Mouse (Mus musculus) hindbrain, embryonic 11.5 days (tissue): Measurements from ENCODE around the gene Senp7. TPM values are rescaled to one million over a fixed set of nuclear protein-coding genes. Genes with fewer than 3 reads are reported as not detected.
"Not testable (repeated sequence)": the region's sequence is repeated elsewhere in the genome, so short reads cannot be mapped to it uniquely, and the experiment has no call there.

ENCODE experiments used
- ATAC-seq: fragments of 200-750 bp; cut with Nextera tagmentation; 2 replicates; pipeline ENCODE4 v1.8.0; 2017; ENCODE audit warnings: mild to moderate bottlenecking, moderate TSS enrichment, moderate library complexity; ENCODE audit not compliant: low FRiP score
- DNase-seq: peaks from one replicate; pipeline ENCODE4 v3.0.0-alpha.2; 2015; ENCODE audit warnings: low spot score
- H3K27ac ChIP-seq: fragments of 300-500 bp; sonication (generic); 2 replicates; pipeline ENCODE4 v1.5.1; 2014; ENCODE audit warnings: mild to moderate bottlenecking, low read depth, low read length
- H3K27me3 ChIP-seq: fragments of 300-500 bp; sonication (generic); 2 replicates; pipeline ENCODE4 v1.6.1; 2014; ENCODE audit warnings: mild to moderate bottlenecking, low read length, moderate library complexity, mixed read lengths; ENCODE audit not compliant: control insufficient read depth, insufficient read depth
- H3K36me3 ChIP-seq: fragments of 300-500 bp; sonication (generic); 2 replicates; pipeline ENCODE4 v1.6.1; 2014; ENCODE audit warnings: mild to moderate bottlenecking, low read length, moderate library complexity, mixed read lengths; ENCODE audit not compliant: control insufficient read depth, insufficient read depth
- H3K4me1 ChIP-seq: fragments of 300-500 bp; sonication (generic); replicated peaks from 2 replicates; pipeline ENCODE4 v1.6.1; 2014; ENCODE audit warnings: low read length, mixed read lengths; ENCODE audit not compliant: control insufficient read depth, insufficient read depth
- H3K4me2 ChIP-seq: fragments of 300-500 bp; sonication (generic); replicated peaks from 2 replicates; pipeline ENCODE4 v1.6.1; 2014; ENCODE audit warnings: mild to moderate bottlenecking, low read depth, low read length
- H3K4me3 ChIP-seq: fragments of 300-500 bp; sonication (generic); 2 replicates; pipeline ENCODE4 v1.5.1; 2014; ENCODE audit warnings: low read depth, low read length
- H3K9ac ChIP-seq: fragments of 300-500 bp; sonication (generic); 2 replicates; pipeline ENCODE4 v1.6.1; 2014; ENCODE audit warnings: low read depth, low read length
- H3K9me3 ChIP-seq: fragments of 300-500 bp; sonication (generic); 2 replicates; pipeline ENCODE4 v1.6.1; 2016; ENCODE audit warnings: low read length; ENCODE audit not compliant: control insufficient read depth
- WGBS: fragments of 180-500 bp; shearing (Covaris S2); extraction: QIAGEN DNeasy Blood & Tissue Kit; methylation state at CpG from one replicate; pipeline ENCODE4 v1.1.7; 2014; 5-methylcytosine and 5-hydroxymethylcytosine counted together
- polyA plus RNA-seq: library from polyadenylated mRNA; unstranded; fragments of >200 nt; fragmentation: Nextera tagmentation; extraction: Ambion mirVana; gene quantifications from 2 replicates; pipeline ENCODE4 v1.2.1, GENCODE M21; 2014

Senp7 gene
- polyA plus RNA-seq, result 41.3 and 61.2 TPM in 2 replicates

DNA sequence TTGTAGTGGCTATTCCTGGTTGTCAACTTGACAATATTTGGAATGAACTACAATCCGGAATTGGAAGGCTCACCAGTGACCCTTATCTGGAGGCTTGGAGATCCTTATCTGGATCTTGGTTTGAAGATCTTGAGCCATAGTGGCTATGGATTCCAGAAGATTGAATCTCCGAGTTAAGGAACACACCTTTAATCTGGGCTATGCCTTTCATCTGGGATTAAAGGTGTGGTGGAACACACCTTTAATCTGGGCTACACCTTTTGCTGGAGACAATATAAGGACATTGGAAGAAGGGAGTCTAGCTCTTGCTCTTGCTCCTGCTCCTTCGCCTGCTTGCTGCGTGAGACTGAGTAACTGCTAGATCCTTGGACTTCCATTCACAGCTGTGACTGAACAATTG is at the start of gene Senp7:
Gene Senp7 (plus strand): TSS at position 301 of the 400 bp plus-strand sequence.
- not testable (repeated sequence) for H3K4me2 ChIP-seq, ATAC-seq, H3K27me3 ChIP-seq, DNase-seq, H3K36me3 ChIP-seq, H3K4me3 ChIP-seq, H3K4me1 ChIP-seq, H3K9ac ChIP-seq, H3K9me3 ChIP-seq, H3K27ac ChIP-seq
- WGBS, result no CpG with 5 or more reads among the region's 4 CpGs

DNA sequence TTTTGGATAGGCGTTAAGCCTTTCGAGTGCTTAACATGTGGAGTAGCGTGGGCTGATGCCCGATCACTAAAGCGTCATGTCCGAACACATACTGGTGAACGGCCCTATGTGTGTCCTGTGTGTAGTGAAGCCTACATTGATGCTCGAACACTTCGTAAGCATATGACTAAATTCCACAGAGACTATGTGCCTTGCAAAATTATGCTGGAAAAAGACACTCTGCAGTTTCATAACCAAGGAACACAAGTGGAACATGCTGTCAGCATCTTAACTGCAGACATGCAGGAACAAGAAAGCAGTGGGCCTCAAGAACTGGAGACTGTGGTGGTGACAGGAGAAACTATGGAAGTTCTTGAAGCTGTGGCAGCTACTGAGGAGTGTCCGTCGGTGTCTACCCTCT is 41.3 kb upstream of the Senp7 start:
- Histone ChIP-seq H3K9me3 (no peaks in the 10 kb centered on the region), H3K9ac (no peak overlapping the region), H3K36me3 (peaks cover 10% of the 10 kb centered on the region; the same call in 1 of the 2 replicates), H3K4me2 (no peak overlapping the region), H3K4me1 (no peaks in the 10 kb centered on the region), H3K27me3 (no peaks in the 10 kb centered on the region), H3K27ac (no peak overlapping the region), H3K4me3 (no peak overlapping the region)
- WGBS, result 94% methylated on average over 11 of the region's 11 CpGs
- ATAC-seq, result no peak
- no peak for DNase-seq

DNA sequence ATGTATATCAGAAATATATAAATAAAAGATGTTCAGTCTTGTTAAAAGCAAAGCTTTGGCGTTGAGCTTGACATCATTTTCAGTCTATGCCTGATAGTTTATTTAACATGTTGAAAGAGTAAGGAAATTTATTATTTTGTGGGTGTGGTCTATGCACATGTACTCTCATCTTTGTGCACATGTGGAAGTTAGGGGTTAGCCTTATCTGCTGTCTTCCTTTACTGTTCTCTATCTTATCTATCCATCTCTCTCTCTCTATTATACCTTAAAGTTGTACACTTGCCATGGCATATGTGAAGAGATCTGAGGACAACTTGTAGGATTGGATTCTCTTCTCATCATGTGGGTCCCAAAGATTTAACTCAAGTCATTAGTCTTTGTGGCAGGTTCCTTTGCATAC is 39.3 kb upstream of the Senp7 start:
- no peak overlapping the region for H3K4me3 ChIP-seq
- H3K27me3 ChIP-seq, result no peaks in the 10 kb centered on the region
- H3K4me2 ChIP-seq, result no peak overlapping the region
- no peaks in the 10 kb centered on the region for H3K4me1 ChIP-seq
- no peak overlapping the region for H3K9ac ChIP-seq
- no peak overlapping the region for H3K27ac ChIP-seq
- no peaks in the 10 kb centered on the region for H3K9me3 ChIP-seq
- 98% methylated on average over 1 of the region's 1 CpGs for WGBS
- peaks cover 5% of the 10 kb centered on the region; the same call in 1 of the 2 replicates for H3K36me3 ChIP-seq
- DNase-seq, result no peak
- ATAC-seq, result no peak

DNA sequence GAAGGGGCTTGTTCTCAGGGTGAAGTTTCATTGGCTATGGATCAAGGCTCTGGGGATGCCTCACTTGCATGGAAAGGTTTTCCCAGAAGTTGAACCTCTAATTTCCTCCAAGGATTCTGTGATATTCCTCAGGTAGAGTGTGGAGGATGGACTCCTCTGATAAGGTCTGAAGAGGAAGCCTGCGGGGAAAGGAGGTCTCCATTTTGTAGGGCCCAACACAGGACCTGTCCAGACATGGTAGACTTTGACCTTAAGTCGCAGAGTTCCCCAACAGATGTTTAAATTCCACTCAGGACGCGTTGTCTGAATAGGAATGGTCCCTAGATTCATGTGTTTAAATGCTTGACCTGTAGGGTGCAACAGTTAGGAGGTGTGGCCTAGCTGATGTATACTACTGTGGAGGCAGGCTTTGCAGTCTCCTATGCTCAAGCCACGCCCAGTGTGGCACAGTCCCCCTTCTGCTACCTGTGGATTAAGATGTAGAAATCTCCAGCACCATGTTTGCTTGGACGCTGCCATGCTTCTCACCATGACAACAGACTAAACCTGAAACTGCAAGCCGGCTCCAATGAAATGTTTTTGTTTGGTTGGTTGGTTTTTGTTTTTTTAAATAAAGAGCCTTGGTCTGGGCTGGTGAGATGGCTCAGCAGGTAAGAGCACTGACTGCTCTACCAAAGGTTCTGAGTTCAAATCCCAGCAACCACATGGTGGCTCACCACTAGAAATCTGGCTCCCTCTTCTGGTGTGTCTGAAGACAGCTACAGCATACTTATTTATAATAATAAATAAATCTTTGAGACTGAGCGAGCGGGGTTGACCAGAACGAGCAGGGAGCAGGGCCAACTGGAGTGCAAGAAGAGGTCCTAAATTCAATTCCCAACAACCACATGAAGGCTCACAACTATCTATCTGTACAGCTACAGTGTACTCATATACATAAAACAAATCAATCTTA is 35.1 kb upstream of the Senp7 start:
- 88% methylated on average over 10 of the region's 10 CpGs for WGBS
- peak; percentile 54; the same call in 1 of the 2 replicates for ATAC-seq
- Histone ChIP-seq H3K4me3 (no peak overlapping the region), H3K36me3 (peaks cover 8% of the 10 kb centered on the region), H3K27me3 (no peaks in the 10 kb centered on the region), H3K9me3 (no peaks in the 10 kb centered on the region), H3K4me2 (no peak overlapping the region), H3K27ac (no peak overlapping the region), H3K9ac (no peak overlapping the region), H3K4me1 (no peaks in the 10 kb centered on the region)
- DNase-seq, result no peak

DNA sequence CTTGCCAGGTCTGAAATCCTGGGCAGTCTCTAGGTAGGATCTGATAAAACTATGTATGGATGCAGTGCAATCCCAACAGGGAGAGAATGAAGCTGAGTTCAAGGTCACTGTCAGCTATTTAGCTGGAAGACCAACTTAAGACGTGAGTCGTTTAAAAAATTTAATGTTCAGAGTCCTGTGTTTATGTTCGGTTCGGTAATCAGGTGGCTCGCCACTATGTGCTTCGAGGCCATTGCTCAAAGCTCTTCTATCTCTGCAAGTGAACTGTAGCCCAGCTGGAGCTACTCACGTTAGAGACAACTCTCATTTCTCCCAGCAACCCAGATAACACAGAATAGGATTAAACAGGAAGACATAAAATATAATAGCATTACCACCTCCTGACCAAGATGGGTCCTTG is 34.1 kb upstream of the Senp7 start:
- no peak for DNase-seq
- Histone ChIP-seq H3K9ac (no peak overlapping the region), H3K27ac (no peak overlapping the region), H3K4me3 (no peak overlapping the region), H3K27me3 (no peaks in the 10 kb centered on the region), H3K4me2 (no peak overlapping the region), H3K9me3 (no peaks in the 10 kb centered on the region), H3K4me1 (no peaks in the 10 kb centered on the region), H3K36me3 (peaks cover 13% of the 10 kb centered on the region)
- no peak for ATAC-seq
- WGBS, result 94% methylated on average over 7 of the region's 7 CpGs

DNA sequence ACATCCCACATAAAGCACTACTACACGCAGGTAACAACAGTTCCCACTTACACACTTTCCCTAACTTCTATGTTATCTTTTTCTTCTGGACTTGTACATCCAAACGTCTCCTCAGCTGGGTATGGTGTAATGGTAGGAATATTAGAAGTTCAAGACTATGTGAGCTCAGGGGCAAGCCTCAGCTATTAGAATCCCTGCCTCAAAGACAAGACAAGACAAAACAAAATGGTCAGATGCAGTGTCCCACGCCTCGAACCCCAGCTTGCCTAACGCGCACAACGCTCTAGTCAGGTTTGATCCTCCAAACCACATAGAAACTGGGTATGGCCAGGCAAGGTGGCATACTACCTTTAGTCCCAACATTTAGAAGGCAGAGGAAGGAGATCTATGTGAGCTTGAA is 28.5 kb upstream of the Senp7 start:
- no peak overlapping the region for H3K27ac ChIP-seq
- 94% methylated on average over 7 of the region's 7 CpGs for WGBS
- DNase-seq (no peak), ATAC-seq (no peak)
- no peaks in the 10 kb centered on the region for H3K4me1 ChIP-seq
- no peaks in the 10 kb centered on the region for H3K27me3 ChIP-seq
- no peak overlapping the region for H3K9ac ChIP-seq
- no peak overlapping the region for H3K4me3 ChIP-seq
- no peak overlapping the region for H3K4me2 ChIP-seq
- H3K36me3 ChIP-seq, result peaks cover 18% of the 10 kb centered on the region
- H3K9me3 ChIP-seq, result no peaks in the 10 kb centered on the region

DNA sequence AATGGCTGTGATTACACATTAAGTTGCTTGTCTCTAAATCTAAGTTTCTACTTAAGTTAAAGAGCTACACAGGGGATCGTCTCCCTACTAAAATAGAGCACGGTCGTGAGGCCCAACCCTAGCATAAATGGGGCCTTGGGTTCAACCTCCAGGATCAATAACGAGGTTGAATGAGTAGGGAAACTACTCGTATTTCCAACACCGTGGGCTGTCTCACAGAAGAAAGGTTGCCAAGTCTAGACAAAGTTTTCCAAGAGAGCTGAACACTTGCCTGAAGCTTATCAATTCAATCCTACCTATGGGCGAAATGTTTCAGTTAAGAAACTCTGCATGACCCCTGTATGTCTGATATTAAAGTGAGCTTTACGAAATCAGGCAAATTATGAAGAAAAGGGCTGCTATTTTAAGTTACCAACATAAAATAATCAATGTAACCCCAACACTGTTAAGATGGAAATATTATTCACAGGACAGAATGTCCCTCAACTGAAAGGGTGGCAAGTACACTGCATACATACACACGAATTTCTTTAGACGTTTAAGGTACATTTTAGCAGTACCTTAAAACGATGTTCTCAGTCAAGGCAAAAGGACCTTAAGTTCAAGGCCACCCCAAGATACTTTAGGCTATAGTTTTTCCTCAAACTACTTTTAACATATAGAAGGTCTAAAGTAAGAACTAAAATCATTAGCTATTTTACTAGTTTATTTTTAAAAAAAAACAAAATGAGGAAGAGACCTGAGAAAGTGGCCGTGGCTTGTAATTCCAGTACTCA is 20.1 kb upstream of the Senp7 start:
- ATAC-seq (no peak), DNase-seq (no peak)
- H3K27me3 ChIP-seq, result no peaks in the 10 kb centered on the region
- peak overlapping the region; percentile 97 for H3K4me3 ChIP-seq
- no peak overlapping the region for H3K27ac ChIP-seq
- H3K4me1 ChIP-seq, result peaks cover 3% of the 10 kb centered on the region; the same call in 1 of the 2 replicates
- H3K4me2 ChIP-seq, result peak overlapping the region; percentile 66
- H3K9me3 ChIP-seq, result no peaks in the 10 kb centered on the region
- peak overlapping the region; percentile 96 for H3K9ac ChIP-seq
- H3K36me3 ChIP-seq, result 0 out of 2 replicates have a peak, but pooled peaks cover 3% of the 10 kb centered on the region
- WGBS, result 59% methylated on average over 12 of the region's 12 CpGs

DNA sequence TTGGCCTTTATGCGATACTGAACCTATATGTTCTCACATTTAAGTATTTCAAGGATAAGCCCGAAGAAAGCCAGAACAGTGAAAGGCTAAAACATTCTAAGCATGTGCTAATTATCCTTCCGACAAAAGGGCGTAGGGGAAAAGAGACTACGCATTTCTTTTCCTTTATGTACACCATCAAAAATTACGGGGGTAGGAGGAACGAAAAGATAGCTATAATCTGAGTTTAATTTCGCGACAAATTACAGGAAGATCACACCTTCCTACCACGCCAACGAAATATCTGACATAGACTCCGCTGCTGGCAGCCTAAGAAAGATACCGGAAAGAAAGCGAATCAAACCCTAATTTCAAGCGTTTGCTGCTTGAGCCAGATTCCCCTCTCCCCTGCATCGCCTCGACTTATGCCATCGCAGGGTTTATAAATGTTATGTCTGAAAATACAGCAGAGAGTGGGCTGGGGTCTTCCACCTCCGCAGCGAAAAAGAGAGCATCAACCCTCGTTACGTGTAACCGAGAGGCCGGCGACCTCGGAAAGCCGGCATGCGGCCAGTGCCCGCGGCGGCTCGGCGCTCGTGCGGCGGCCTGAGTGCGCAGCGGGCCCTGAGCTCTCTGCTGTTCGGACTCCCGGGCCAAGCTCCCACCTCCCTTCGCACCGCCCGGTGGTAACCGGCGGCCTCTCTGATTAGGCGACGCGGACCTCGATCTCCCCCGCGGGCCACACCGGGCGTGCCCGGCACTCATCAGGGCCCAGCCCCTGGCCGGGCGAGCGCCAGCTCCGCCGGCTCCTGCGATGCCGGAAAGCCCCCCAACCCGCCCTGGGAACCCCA is 19.2 kb upstream of the Senp7 start:
- Histone ChIP-seq H3K36me3 (0 out of 2 replicates have a peak, but pooled peaks cover 4% of the 10 kb centered on the region), H3K9ac (peak overlapping the region; percentile 96), H3K4me1 (peaks cover 3% of the 10 kb centered on the region; the same call in 1 of the 2 replicates), H3K4me2 (peak overlapping the region; percentile 66), H3K9me3 (no peaks in the 10 kb centered on the region), H3K4me3 (peak overlapping the region; percentile 97), H3K27ac (peak overlapping the region; percentile 82), H3K27me3 (no peaks in the 10 kb centered on the region)
- WGBS, result under 1% methylated on average over 51 of the region's 62 CpGs
- ATAC-seq (peak; percentile 92), DNase-seq (peak; percentile 75)
